Mouse (Mus musculus) frontal cortex, adult (tissue): ENCODE data around the gene Pdcd6.

Source experiments
- ATAC-seq: cut with Nextera tagmentation; 2 replicates; pipeline ENCODE4 v1.9.2; 2017; ENCODE audit warnings: mild to moderate bottlenecking, moderate library complexity, mixed read lengths; ENCODE audit not compliant: low TSS enrichment

The Pdcd6 gene

GRCm38 (mm10) chr13:74317170-74317849, at the start of gene Pdcd6:
TSS of gene Pdcd6 (minus strand) at chr13:74317580.
- peak; percentile 98 for ATAC-seq

- ATAC-seq: peak; percentile 47
Measured at GRCm38 (mm10) chr13:74363859-74364235, 46.5 kb upstream of the Pdcd6 start, which contains the start of gene Lrrc14b. TSS of gene Lrrc14b (minus strand) at chr13:74364005.

GRCm38 (mm10) chr13:74363176-74363858, 45.9 kb upstream of the Pdcd6 start:
- ATAC-seq: peak; percentile 29

- no peak for ATAC-seq
Measured at GRCm38 (mm10) chr13:74362218-74362617, 44.8 kb upstream of the Pdcd6 start.

- peak; percentile 78 for ATAC-seq
Measured at GRCm38 (mm10) chr13:74356491-74356890, 39.1 kb upstream of the Pdcd6 start.

GRCm38 (mm10) chr13:74350435-74350906, 33.1 kb upstream of the Pdcd6 start:
- ATAC-seq: peak; percentile 42

- ATAC-seq: peak; percentile 98
Measured at GRCm38 (mm10) chr13:74349566-74350434, 32.4 kb upstream of the Pdcd6 start, which contains the start of the genes Sdha and Ccdc127. TSS of gene Sdha (minus strand) at chr13:74350280. TSS of gene Ccdc127 (plus strand) at chr13:74350309.

GRCm38 (mm10) chr13:74341036-74341435, 23.7 kb upstream of the Pdcd6 start:
- peak; percentile 92 for ATAC-seq

- ATAC-seq: no peak
Measured at GRCm38 (mm10) chr13:74329321-74329720, 11.9 kb upstream of the Pdcd6 start.

- no peak for ATAC-seq
Measured at GRCm38 (mm10) chr13:74316789-74317169, 601 bp downstream of the Pdcd6 start.

- ATAC-seq: no peak
Measured at GRCm38 (mm10) chr13:74316386-74316785, 994 bp downstream of the Pdcd6 start.

GRCm38 (mm10) chr13:74314616-74315015, 2.8 kb downstream of the Pdcd6 start:
- no peak for ATAC-seq

GRCm38 (mm10) chr13:74305780-74306179, 11.6 kb downstream of the Pdcd6 start:
- no peak for ATAC-seq

GRCm38 (mm10) chr13:74305380-74305779, 12.0 kb downstream of the Pdcd6 start:
- no peak for ATAC-seq

- peak; percentile 38; the same call in 1 of the 2 replicates for ATAC-seq
Measured at GRCm38 (mm10) chr13:74302050-74303037, 15.0 kb downstream of the Pdcd6 start.

- no peak; the same call in 1 of the 2 replicates for ATAC-seq
Measured at GRCm38 (mm10) chr13:74301607-74301984, 15.8 kb downstream of the Pdcd6 start.

GRCm38 (mm10) chr13:74300925-74301606, 16.3 kb downstream of the Pdcd6 start:
- peak; percentile 98 for ATAC-seq

GRCm38 (mm10) chr13:74296376-74296775, 21.0 kb downstream of the Pdcd6 start:
- no peak for ATAC-seq

- peak; percentile 96 for ATAC-seq
Measured at GRCm38 (mm10) chr13:74292167-74292566, 25.2 kb downstream of the Pdcd6 start, which contains the start of gene Ahrr. TSS of gene Ahrr (minus strand) at chr13:74292331.

- ATAC-seq: no peak
Measured at GRCm38 (mm10) chr13:74289646-74290045, 27.7 kb downstream of the Pdcd6 start.
